Mouse (Mus musculus): ENCODE measurements around the gene Dock2. TPM values are rescaled to one million over a fixed set of nuclear protein-coding genes. Genes with fewer than 3 reads are reported as not detected.

Gene Dock2
- total and polyA plus RNA-seq, 3 experiments, result 60.9 to 101 (median 77.9) TPM

DNA sequence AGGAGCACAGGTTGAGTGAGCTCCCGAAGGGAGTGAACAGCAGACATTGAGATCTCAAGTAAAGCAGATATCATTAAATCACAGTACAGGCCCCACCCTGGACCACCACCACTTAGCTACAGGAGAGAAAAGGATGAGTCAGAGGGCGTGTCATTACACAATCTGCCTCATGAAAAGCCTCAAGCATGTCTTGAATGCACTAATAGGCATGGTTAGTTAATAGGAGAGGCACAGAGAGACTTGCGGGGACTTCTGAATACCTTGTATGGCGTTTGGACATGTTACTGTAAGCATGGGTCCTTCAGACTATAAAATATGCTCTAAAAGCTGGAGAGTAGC lies 78.6 kb downstream of the Dock2 start:
- no peak overlapping the region for H3K9ac ChIP-seq (ENCODE audit: control insufficient read depth, low read depth, low read length, poor library complexity, severe bottlenecking)
- no peaks in the 10 kb centered on the region for H3K27me3 ChIP-seq (ENCODE audit: control insufficient read depth in 1 of 2, insufficient read depth in 2 of 2, low read length in 2 of 2)
- no peaks in the 10 kb centered on the region for H3K4me1 ChIP-seq (ENCODE audit: control insufficient read depth in 1 of 2, insufficient read depth in 2 of 2, low read length in 2 of 2)
- no peak overlapping the region for H3K27ac ChIP-seq (ENCODE audit: control insufficient read depth, low read depth, low read length)
- no peak for TF ChIP-seq MAZ (IDR thresholded peaks at IDR 0.05; ENCODE audit: low read depth, low read length)
- no peak for TF ChIP-seq TBP (IDR thresholded peaks at IDR 0.05; ENCODE audit: low read depth, low read length)
- TF ChIP-seq CHD2 (IDR thresholded peaks at IDR 0.05; ENCODE audit: low read length), result no peak
- TF ChIP-seq GATA1 (IDR thresholded peaks at IDR 0.05; ENCODE audit: low read depth, low read length), result no peak
- no peak for TF ChIP-seq TCF12 (IDR thresholded peaks at IDR 0.05; ENCODE audit: low read depth, low read length)
- no peak for TF ChIP-seq JUND (IDR thresholded peaks at IDR 0.05; ENCODE audit: low read depth, low read length)
- no peak for TF ChIP-seq MYC (IDR thresholded peaks at IDR 0.05; ENCODE audit: low read depth, low read length)
- no peak for TF ChIP-seq GABPA (IDR thresholded peaks at IDR 0.05; ENCODE audit: low read depth, low read length)
- TF ChIP-seq NELFE (IDR thresholded peaks at IDR 0.05; ENCODE audit: low read depth, low read length), result no peak
- TF ChIP-seq CHD1 (IDR thresholded peaks at IDR 0.05; ENCODE audit: low read depth, low read length), result no peak
- TF ChIP-seq POLR2AphosphoS5 (IDR thresholded peaks at IDR 0.05; ENCODE audit: borderline replicate concordance, low read depth, low read length), result no peak
- H3K79me2 ChIP-seq (ENCODE audit: control insufficient read depth, insufficient read depth, low read length, poor library complexity), result no peaks in the 10 kb centered on the region
- no peaks in the 10 kb centered on the region for H3K9me3 ChIP-seq (replicated peaks; ENCODE audit: insufficient read depth, low read length)
- H3K4me3 ChIP-seq (ENCODE audit: control insufficient read depth in 1 of 2, insufficient read depth in 1 of 2, low read depth in 2 of 2, low read length in 2 of 2), result no peak overlapping the region
- DNase-seq (ENCODE audit: low read depth, low spot score), result peak; percentile 22
- peaks cover 0 to 43% of the 10 kb centered on the region in 2 experiments; a peak in 2 of 4 replicates for H3K36me3 ChIP-seq (ENCODE audit: control insufficient read depth in 1 of 2, insufficient read depth in 2 of 2, low read length in 2 of 2)

DNA sequence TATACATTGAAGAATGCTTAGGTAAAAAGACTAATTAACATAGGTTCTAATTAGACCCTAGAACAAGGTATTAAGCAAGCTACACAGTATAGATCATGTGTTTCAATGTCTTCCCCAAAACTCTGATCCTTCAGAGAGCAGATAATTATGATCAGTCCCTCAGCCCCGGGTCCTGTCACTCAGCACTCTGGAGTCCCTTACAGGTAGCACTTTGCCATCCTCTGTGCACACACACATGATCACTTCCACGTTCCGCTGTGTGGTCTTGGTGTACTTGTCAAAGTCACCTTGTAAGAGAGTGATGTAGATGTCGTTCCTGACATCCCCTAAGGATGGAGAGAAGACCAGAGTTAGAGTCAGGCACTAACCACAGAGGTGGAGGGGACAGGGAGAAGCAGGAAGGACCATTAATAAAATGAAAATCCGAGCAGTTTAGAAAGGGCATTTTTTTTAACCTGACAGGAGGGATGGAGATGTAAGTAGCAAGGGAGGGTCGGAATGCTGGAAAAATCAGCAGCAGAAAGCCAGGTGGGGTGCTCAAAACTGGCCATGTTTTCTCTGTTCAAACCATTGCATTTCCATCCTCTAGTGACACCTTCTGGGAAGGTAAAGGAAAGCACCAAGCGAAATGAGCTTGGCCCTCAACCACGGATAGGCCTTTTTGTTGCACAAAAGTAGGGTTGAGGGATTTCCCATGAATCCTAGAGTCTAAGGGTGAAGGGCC lies 79.1 kb downstream of the Dock2 start:
- peaks cover 0 to 45% of the 10 kb centered on the region in 2 experiments; a peak in 2 of 4 replicates for H3K36me3 ChIP-seq (ENCODE audit: control insufficient read depth in 1 of 2, insufficient read depth in 2 of 2, low read length in 2 of 2)
- H3K4me1 ChIP-seq (ENCODE audit: control insufficient read depth in 1 of 2, insufficient read depth in 2 of 2, low read length in 2 of 2), result no peaks in the 10 kb centered on the region
- DNase-seq (ENCODE audit: low read depth, low spot score), result no peak
- no peak overlapping the region for H3K4me3 ChIP-seq (ENCODE audit: control insufficient read depth in 1 of 2, insufficient read depth in 1 of 2, low read depth in 2 of 2, low read length in 2 of 2)
- no peaks in the 10 kb centered on the region for H3K9me3 ChIP-seq (replicated peaks; ENCODE audit: insufficient read depth, low read length)
- H3K79me2 ChIP-seq (ENCODE audit: control insufficient read depth, insufficient read depth, low read length, poor library complexity), result no peaks in the 10 kb centered on the region
- TF ChIP-seq GABPA (IDR thresholded peaks at IDR 0.05; ENCODE audit: low read depth, low read length), result no peak
- no peak for TF ChIP-seq TCF12 (IDR thresholded peaks at IDR 0.05; ENCODE audit: low read depth, low read length)
- TF ChIP-seq POLR2AphosphoS5 (IDR thresholded peaks at IDR 0.05; ENCODE audit: borderline replicate concordance, low read depth, low read length), result no peak
- TF ChIP-seq SMC3 (IDR thresholded peaks at IDR 0.05; ENCODE audit: low read depth, low read length), result no peak
- TF ChIP-seq MYC (IDR thresholded peaks at IDR 0.05; ENCODE audit: low read depth, low read length), result no peak
- peak; percentile 16 for TF ChIP-seq RAD21 (IDR thresholded peaks at IDR 0.05; ENCODE audit: low read depth, low read length)
- TF ChIP-seq CHD1 (IDR thresholded peaks at IDR 0.05; ENCODE audit: low read depth, low read length), result no peak
- TF ChIP-seq BHLHE40 (IDR thresholded peaks at IDR 0.05; ENCODE audit: borderline replicate concordance, low read depth, low read length), result no peak
- no peak for TF ChIP-seq GATA1 (IDR thresholded peaks at IDR 0.05; ENCODE audit: low read depth, low read length)
- TF ChIP-seq CTCF (IDR thresholded peaks at IDR 0.05 in 2 of 3, conservative IDR thresholded peaks at IDR 0.05 in 1 of 3; ENCODE audit: control insufficient read depth in 1 of 3, insufficient read depth in 1 of 3, low read depth in 2 of 3, low read length in 3 of 3, poor library complexity in 1 of 3, severe bottlenecking in 1 of 3), result peak in 1 of 3 experiments; percentile 26; a peak in 2 of 6 replicates
- TF ChIP-seq USF2 (IDR thresholded peaks at IDR 0.05; ENCODE audit: borderline replicate concordance in 1 of 2, insufficient read depth in 1 of 2, low read depth in 1 of 2, low read length in 2 of 2), result no peak
- TF ChIP-seq POLR2A (IDR thresholded peaks at IDR 0.05; ENCODE audit: control insufficient read depth in 1 of 2, insufficient read depth in 1 of 2, low read depth in 1 of 2, low read length in 2 of 2, poor library complexity in 1 of 2), result 0 out of 4 replicates have a peak, but pooled peaks of 1 of the 2 experiments have one; percentile 23
- no peak for TF ChIP-seq HCFC1 (IDR thresholded peaks at IDR 0.05; ENCODE audit: low read depth, low read length)
- TF ChIP-seq MYB (IDR thresholded peaks at IDR 0.05; ENCODE audit: low read depth, low read length), result no peak
- no peak for TF ChIP-seq ZKSCAN1 (IDR thresholded peaks at IDR 0.05; ENCODE audit: low read depth, low read length)
- no peaks in the 10 kb centered on the region for H3K27me3 ChIP-seq (ENCODE audit: control insufficient read depth in 1 of 2, insufficient read depth in 2 of 2, low read length in 2 of 2)
- no peak overlapping the region for H3K9ac ChIP-seq (ENCODE audit: control insufficient read depth, low read depth, low read length, poor library complexity, severe bottlenecking)
- H3K27ac ChIP-seq (ENCODE audit: control insufficient read depth, low read depth, low read length), result no peak overlapping the region

Measured in MEL (cell line).